Mouse (Mus musculus) E14TG2a.4 (cell line): ENCODE results near the gene Clstn1.

Experiments used
- CTCF ChIP-seq: conservative IDR thresholded peaks from 2 replicates; pipeline ENCODE4 v1.5.1; 2014; ENCODE audit warnings: low read length
- POU5F1 ChIP-seq: IDR thresholded peaks from 2 replicates; pipeline ENCODE4 v1.6.1; 2014; ENCODE audit warnings: low read length, borderline replicate concordance

- TF ChIP-seq CTCF (peak; percentile 100), POU5F1 (no peak)
These were observed 43.2 kb upstream of the Clstn1 start for GRCm38 (mm10) chr4:149542927-149543553.
